19 mouse cellular contexts compared by ENCODE assay signal in the genomic region with DNA sequence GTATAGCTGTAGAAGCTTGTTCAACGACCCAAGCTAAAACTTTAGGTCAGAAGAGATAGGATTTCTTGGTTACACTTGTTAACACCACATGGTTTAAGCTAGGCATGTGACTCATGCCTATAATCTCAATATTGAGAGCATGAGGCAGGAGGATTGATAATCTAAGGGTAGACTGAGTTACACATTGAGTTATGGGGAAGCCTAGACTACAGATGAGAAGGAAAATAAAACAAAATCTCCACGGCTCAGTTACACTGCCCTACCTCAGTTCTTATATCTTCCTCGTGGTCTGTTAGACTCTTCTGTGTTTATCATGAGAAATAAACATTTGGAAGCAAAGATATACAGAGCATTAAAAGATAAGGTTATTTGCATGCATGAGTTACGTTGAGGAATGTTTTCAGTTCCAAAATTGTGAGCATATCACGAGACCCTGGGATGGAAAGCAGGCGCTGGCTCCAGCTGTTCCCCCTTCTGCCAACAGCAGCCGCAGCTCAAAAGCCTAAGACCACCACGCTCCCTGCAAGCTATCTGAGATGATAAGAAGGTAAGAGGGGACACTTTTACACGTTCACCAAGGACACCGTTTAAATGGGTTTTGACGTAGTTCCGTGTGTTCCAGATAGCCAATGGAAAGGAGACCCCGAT. TPM values are rescaled to one million over a fixed set of nuclear protein-coding genes. Genes with fewer than 3 reads are reported as not detected.
DNase-seq lines count a peak whose midpoint lies in the region; ATAC-seq and TF ChIP-seq lines count a peak whose summit lies in the region.
"Had no signal": no experiment of that assay in that cellular context is flagged by ENCODE, and none has a peak within 500 bp of the region (broad histone marks: within the 10 kb centered on the region; RNA-seq: fewer than 3 reads in every experiment).

No protein-coding gene starts in this region.

- no peaks in the 10 kb centered on the region for H3K9me3 ChIP-seq in lung, embryonic 14.5 days (ENCODE audit: low read depth, low read length)
- no peaks in the 10 kb centered on the region for H3K9me3 ChIP-seq in G1E (replicated peaks)
- H3K9me3 ChIP-seq in MEL (replicated peaks; ENCODE audit: insufficient read depth, low read length): no peaks in the 10 kb centered on the region
- no peaks in the 10 kb centered on the region for H3K9me3 ChIP-seq in liver, embryonic 12.5 days (replicated peaks)
- H3K9me3 ChIP-seq: embryonic facial prominence, embryonic 13.5 days; forebrain, embryonic 13.5 days; heart, embryonic 10.5 days had no signal

- TF ChIP-seq RAD21 in MEL (IDR thresholded peaks at IDR 0.05; ENCODE audit: low read depth, low read length): no peak

- TF ChIP-seq EP300 in MEL (IDR thresholded peaks at IDR 0.05; ENCODE audit: low read depth in 1 of 2, low read length in 2 of 2): peak in 1 of 2 experiments; percentile 17; a peak in 1 of 4 replicates

- 44% methylated on average over 13 of the region's 13 CpGs for WGBS in lung, embryonic 14.5 days
- 38% methylated on average over 13 of the region's 13 CpGs for WGBS in liver, embryonic 12.5 days (ENCODE audit: insufficient replicate concordance)

- no peak overlapping the region for H3K4me2 ChIP-seq in lung, embryonic 14.5 days
- H3K4me2 ChIP-seq in liver, embryonic 12.5 days: no peak overlapping the region
- H3K4me2 ChIP-seq: embryonic facial prominence, embryonic 13.5 days; forebrain, embryonic 13.5 days; hindbrain, embryonic 12.5 days had no signal

- no peaks in the 10 kb centered on the region for H3K27me3 ChIP-seq in lung, embryonic 14.5 days (ENCODE audit: insufficient read depth, low read length)
- H3K27me3 ChIP-seq in G1E (ENCODE audit: insufficient read depth, low read length) (peaks cover 5% of the 10 kb centered on the region; the same call in 1 of the 2 replicates), MEL (ENCODE audit: control insufficient read depth in 1 of 2, insufficient read depth in 2 of 2, low read length in 2 of 2) (no peaks in the 10 kb centered on the region)
- peaks cover 31% of the 10 kb centered on the region for H3K27me3 ChIP-seq in liver, embryonic 12.5 days (replicated peaks)
- H3K27me3 ChIP-seq: embryonic facial prominence, embryonic 13.5 days; forebrain, embryonic 13.5 days; hindbrain, embryonic 12.5 days had no signal

- peak; percentile 56 for DNase-seq in lung, embryonic 14.5 days
- DNase-seq in lung, postnatal 36 days: no peak
- DNase-seq in G1E (ENCODE audit: low spot score) (no peak), MEL (ENCODE audit: low read depth, low spot score) (peak; percentile 8)
- DNase-seq in yolk sac, embryonic 10.5 days (ENCODE audit: low spot score): peak; percentile 38
- DNase-seq: adrenal gland, postnatal 14 days; cerebellum, adult 11-12 months; cerebellum, adult 9-10 months; cerebellum, postnatal 25 days; forebrain, postnatal 0 days; gastrocnemius, postnatal 25 days; heart, postnatal 10 days; heart, postnatal 4 days had no signal

- H3K9ac ChIP-seq in lung, embryonic 14.5 days: no peak overlapping the region
- H3K9ac ChIP-seq in MEL (ENCODE audit: control insufficient read depth, low read depth, low read length, poor library complexity, severe bottlenecking): no peak overlapping the region
- H3K9ac ChIP-seq in liver, embryonic 12.5 days: no peak overlapping the region
- H3K9ac ChIP-seq: embryonic facial prominence, embryonic 13.5 days; forebrain, embryonic 13.5 days; forebrain, postnatal 0 days; hindbrain, embryonic 12.5 days had no signal

- no peak overlapping the region for H3K4me3 ChIP-seq in lung, embryonic 14.5 days (ENCODE audit: low read depth, low read length)
- H3K4me3 ChIP-seq in G1E (ENCODE audit: low read depth, low read length) (no peak overlapping the region), MEL (ENCODE audit: control insufficient read depth in 1 of 2, insufficient read depth in 1 of 2, low read depth in 2 of 2, low read length in 2 of 2) (no peak overlapping the region)
- no peak overlapping the region for H3K4me3 ChIP-seq in liver, embryonic 12.5 days
- H3K4me3 ChIP-seq: embryonic facial prominence, embryonic 13.5 days; forebrain, embryonic 13.5 days; heart, embryonic 10.5 days; hindbrain, embryonic 12.5 days had no signal

- no peaks in the 10 kb centered on the region for H3K4me1 ChIP-seq in lung, embryonic 14.5 days (ENCODE audit: insufficient read depth)
- H3K4me1 ChIP-seq in G1E (ENCODE audit: insufficient read depth, low read depth, low read length) (no peaks in the 10 kb centered on the region), MEL (ENCODE audit: control insufficient read depth in 1 of 2, insufficient read depth in 2 of 2, low read length in 2 of 2) (peaks cover 0 to 4% of the 10 kb centered on the region in 2 experiments; a peak in 1 of 4 replicates)
- H3K4me1 ChIP-seq in liver, embryonic 12.5 days: peaks cover 14% of the 10 kb centered on the region
- H3K4me1 ChIP-seq: embryonic facial prominence, embryonic 13.5 days; forebrain, embryonic 13.5 days; hindbrain, embryonic 12.5 days had no signal

- H3K27ac ChIP-seq in lung, embryonic 14.5 days (ENCODE audit: low read depth): no peak overlapping the region
- no peak overlapping the region for H3K27ac ChIP-seq in MEL (ENCODE audit: control insufficient read depth, low read depth, low read length)
- no peak overlapping the region for H3K27ac ChIP-seq in liver, embryonic 12.5 days
- H3K27ac ChIP-seq: embryonic facial prominence, embryonic 13.5 days; forebrain, embryonic 13.5 days; heart, embryonic 10.5 days; hindbrain, embryonic 12.5 days had no signal

- H3K79me2 ChIP-seq in MEL (ENCODE audit: control insufficient read depth, insufficient read depth, low read length, poor library complexity): no peaks in the 10 kb centered on the region

- TF ChIP-seq POLR2A in MEL (IDR thresholded peaks at IDR 0.05; ENCODE audit: control insufficient read depth in 1 of 2, insufficient read depth in 1 of 2, low read depth in 1 of 2, low read length in 2 of 2, poor library complexity in 1 of 2): no peak

- H3K36me3 ChIP-seq in lung, embryonic 14.5 days (ENCODE audit: insufficient read depth): no peaks in the 10 kb centered on the region
- H3K36me3 ChIP-seq in G1E (replicated peaks) (no peaks in the 10 kb centered on the region), MEL (ENCODE audit: control insufficient read depth in 1 of 2, insufficient read depth in 2 of 2, low read length in 2 of 2) (peaks cover 0 to 8% of the 10 kb centered on the region in 2 experiments; a peak in 2 of 4 replicates)
- H3K36me3 ChIP-seq in liver, embryonic 12.5 days: no peaks in the 10 kb centered on the region
- H3K36me3 ChIP-seq: embryonic facial prominence, embryonic 13.5 days; heart, embryonic 10.5 days; hindbrain, embryonic 12.5 days had no signal

- ATAC-seq in lung, embryonic 14.5 days (ENCODE audit: insufficient read depth): peak; percentile 52
- peak; percentile 54 for ATAC-seq in G1E (ENCODE audit: extremely low read depth, insufficient number of reproducible peaks, low FRiP score, poor library complexity, severe bottlenecking)
- no peak for ATAC-seq in liver, embryonic 12.5 days
- ATAC-seq: forebrain, embryonic 13.5 days; forebrain, postnatal 0 days; hindbrain, embryonic 16.5 days had no signal

- TF ChIP-seq CTCF in lung, embryonic 14.5 days (IDR thresholded peaks at IDR 0.05; ENCODE audit: low read depth): no peak
- TF ChIP-seq CTCF in G1E (IDR thresholded peaks at IDR 0.05; ENCODE audit: low read depth, low read length): no peak
- TF ChIP-seq CTCF in MEL (IDR thresholded peaks at IDR 0.05 in 2 of 3, conservative IDR thresholded peaks at IDR 0.05 in 1 of 3; ENCODE audit: control insufficient read depth in 1 of 3, insufficient read depth in 1 of 3, low read depth in 2 of 3, low read length in 3 of 3, poor library complexity in 1 of 3, severe bottlenecking in 1 of 3): no peak

TF ChIP-seq in MEL, 35 proteins besides CTCF, POLR2A, EP300 and RAD21:
- TF ChIP-seq NRF1 (IDR thresholded peaks at IDR 0.05; ENCODE audit: insufficient read depth, low read depth, low read length, poor library complexity, severe bottlenecking) (no peak), BHLHE40 (IDR thresholded peaks at IDR 0.05; ENCODE audit: borderline replicate concordance, low read depth, low read length) (0 out of 2 replicates have a peak, but pooled peaks have one; percentile 26), GATA1 (IDR thresholded peaks at IDR 0.05; ENCODE audit: low read depth, low read length) (0 out of 2 replicates have a peak, but pooled peaks have one; percentile 17)

RNA-seq across cellular contexts. Expression of a gene that starts 30.7 kb away (rescaled TPM):
- polyA plus RNA-seq in lung, embryonic 14.5 days (2014; fragmentation: Nextera tagmentation; extraction: Ambion mirVana): 3.8 and 3.9 TPM in 2 replicates
- total RNA-seq in G1E (2014; fragmentation: Nextera tagmentation): 0.68 and 0.92 TPM in 2 replicates
- 0.23 and 0.33 TPM in 2 replicates for total RNA-seq in G1E (2017)
- polyA plus RNA-seq in G1E (2012): 0.02 and 0.03 TPM in 2 replicates
- 1.4 and 1.8 TPM in 2 replicates for total RNA-seq in MEL (2012; rRNA removed)
- 1 to 10 TPM in 1 of 2 experiments, not detected in 1; 7.6 TPM for polyA plus RNA-seq in MEL (2012; ENCODE audit: insufficient read depth in 1 of 2, insufficient read length in 2 of 2, low read depth in 1 of 2, low replicate concordance in 2 of 2, missing spikeins in 1 of 2)
- polyA plus RNA-seq in liver, embryonic 12.5 days (2016; fragmentation: Nextera tagmentation; extraction: Ambion mirVana): 7.0 and 7.6 TPM in 2 replicates

Comparison
In these comparisons a context has a peak if more than half of its experiments do, and no peak if none do; other contexts are left out.
1. DNase-seq: peak in lung, embryonic 14.5 days (single experiment), MEL (single experiment) and yolk sac, embryonic 10.5 days (single experiment); none in lung, postnatal 36 days (single experiment) and G1E (single experiment).